Mouse (Mus musculus): ENCODE results near the gene Gm17079. TPM values are rescaled to one million over a fixed set of nuclear protein-coding genes. Genes with fewer than 3 reads are reported as not detected.
"Not testable (repeated sequence)": the region's sequence is repeated elsewhere in the genome, so short reads cannot be mapped to it uniquely, and the experiment has no call there.

Gm17079 gene
- total RNA-seq (2021): not detected
- long read RNA-seq, experiment 1: 0 reads
- long read RNA-seq, experiment 2: 0 reads

DNA sequence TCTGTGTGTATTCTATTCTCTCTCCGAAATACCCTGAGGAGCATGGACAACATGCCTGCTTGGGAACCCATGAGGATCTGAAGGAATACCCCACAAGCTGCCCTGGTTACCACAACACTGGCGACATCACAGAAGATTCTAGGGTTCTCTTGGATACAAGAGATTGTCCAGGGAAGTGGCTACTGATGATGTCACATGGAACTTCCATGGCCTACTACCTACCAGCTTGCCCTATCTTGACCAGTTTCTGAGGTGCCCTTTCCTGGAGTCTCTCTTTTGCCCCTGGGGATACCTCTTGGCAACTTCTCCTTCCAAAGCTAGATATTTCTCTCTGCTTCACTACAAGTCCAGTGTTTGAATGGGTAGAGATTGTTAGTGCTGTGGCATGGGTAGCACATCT, at the start of gene Gm17079:
Gm17079 (minus strand) TSS at position 101 of the 400 bp plus-strand sequence.
- not testable (repeated sequence) for DNase-seq

DNA sequence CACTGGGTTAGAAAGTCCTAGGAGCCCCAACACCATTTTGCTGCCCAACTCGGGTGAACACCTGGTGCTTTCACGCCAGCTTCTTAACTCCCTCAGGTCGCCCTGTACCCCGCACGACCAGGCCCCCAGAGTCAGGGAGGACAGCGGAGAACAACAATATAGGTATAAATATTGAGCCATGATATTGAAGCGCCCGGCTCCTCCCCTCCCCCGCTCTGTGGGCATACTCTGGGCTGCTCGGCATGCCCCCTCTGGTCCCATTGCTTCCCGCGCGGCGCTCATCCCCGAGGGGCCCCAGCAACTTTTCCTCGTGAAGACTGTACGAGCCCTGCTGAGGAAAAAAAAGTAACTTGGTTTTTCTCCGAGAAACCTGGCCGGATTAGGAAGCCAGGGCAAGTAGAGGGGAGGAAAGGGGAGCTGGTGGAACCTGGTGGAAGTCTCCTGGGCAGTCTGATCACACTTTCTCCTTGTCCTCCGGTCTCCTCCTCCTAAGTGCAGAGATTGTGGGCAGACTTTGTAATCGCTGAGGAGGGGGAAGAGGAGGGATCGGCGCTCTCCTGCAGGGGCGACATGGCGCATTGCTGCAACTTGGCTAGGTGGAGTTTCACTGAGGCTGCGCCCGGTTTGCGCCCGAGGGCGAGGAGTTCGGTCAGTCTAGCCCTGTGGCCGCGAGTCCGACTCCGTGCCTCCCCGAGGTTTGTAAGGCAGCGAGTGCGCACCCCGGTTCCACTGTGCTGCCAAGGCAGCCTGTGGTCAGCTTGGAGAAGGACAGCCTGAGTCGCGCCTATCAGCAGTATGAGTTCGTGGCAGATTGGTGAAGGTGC, 45.3 kb upstream of the Gm17079 start:
- no peak for DNase-seq

DNA sequence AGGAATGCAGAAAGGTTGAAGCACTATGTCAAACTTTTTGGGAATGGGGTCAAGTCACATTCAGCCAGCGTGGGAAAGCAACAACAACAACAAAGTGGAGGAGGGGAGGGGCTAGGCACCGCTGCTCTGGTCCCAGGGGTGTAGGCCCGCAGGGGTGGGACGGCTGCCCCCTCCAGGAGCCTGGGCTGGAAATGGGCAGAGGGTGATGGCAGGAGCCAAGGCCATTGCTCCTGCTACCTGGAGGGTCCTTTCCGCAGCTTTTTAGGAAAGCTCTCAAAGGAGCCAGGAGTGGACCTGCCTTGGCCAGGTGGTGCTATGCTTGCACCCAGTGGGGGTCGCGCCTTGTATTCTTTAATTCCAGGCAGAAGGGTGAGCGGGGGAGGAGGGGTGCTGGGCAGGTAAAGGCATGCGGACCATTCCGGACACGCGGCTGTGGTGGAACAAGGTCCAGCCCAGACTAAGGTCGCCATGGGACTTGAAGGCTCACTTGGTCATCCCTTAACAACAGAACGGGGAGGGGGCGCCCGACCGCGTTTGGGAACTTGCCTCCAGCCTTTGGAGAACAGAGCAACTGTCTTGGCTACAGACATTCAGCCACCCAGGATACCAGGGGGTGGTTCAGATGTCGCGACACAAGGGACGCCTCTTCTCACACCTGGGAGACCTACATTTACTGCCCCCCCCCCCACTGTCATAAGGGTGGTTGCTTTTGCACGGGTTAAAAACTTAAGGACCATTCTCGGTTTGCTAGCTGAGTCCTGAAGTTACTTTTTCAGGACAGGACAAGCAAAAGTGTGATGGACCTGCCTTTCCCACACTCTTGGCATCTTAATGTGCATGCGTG, 44.1 kb upstream of the Gm17079 start:
- no peak for DNase-seq

DNA sequence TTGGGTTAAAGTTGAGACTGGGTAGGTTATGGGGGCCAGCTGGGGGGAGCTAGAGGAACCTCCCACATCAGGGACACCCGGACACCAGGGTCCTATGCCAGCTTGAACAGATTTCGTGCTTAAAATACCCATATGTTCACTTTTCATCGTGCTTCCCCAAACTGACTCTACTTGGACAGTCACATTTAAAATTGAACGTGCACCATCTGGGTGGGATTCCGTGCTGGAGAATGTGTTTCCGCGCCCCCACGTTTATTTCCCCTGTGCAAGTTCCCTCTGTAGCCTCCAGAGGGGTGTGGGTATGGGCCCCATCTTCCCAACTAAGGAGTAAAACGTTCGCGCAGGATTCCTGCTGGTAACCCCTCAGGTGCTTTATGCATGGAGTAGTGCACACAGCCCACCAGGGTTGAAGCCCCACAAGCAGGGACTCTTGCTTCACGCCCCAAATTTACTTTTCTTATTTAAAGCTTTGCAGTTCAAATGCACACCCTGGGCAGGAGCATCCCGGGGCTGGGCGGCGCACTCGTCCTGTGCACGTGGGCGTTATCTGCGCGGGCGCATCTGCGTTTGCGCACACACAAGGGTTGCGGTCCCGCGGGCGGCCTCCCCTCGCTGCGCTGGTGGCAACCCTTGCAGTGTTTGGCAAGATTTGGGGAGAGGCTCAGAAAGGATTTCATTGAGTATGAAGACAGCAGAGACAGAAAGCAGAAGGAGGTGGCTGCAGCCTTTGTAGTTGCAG, 43.3 kb upstream of the Gm17079 start:
- no peak for DNase-seq

DNA sequence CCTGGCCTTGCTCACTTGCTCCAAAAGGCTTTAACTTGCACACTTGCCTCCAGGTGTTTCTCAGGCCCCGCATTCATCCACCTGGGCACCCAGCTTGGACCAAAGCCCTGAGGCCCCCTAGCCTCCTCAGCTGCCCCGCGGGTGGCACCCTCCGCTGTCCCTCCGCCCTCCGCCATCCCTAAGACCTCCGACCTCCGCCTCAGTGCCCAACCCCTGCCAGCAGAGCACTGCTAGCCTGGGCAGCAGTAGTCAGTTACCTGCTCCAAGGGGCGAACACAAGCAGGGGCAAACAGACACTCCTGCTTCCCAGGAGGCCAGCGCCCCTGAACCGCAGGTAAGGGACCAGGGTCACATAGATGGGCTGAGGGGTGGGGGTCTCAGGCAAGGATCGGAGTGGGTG, 42.7 kb upstream of the Gm17079 start:
- no peak for DNase-seq

DNA sequence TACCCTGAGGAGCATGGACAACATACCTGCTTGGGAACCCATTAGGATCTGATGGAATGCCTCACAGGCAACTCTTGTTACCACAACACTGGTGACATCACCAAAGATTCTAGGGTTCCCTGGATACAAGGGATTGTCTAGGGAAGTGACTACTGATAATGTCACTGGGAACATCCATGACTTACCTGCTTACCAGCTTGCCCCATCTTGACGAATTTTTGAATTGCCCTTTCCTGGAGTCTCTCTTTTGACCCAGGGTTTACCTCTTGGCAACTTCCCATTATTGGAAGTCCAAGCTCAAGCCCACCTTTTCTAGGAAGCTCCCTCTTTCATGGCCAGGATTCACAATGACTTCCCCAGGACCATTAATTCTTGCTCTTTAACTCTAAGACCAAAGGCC, 21.8 kb upstream of the Gm17079 start, which contains the start of gene Gm5800:
Gm5800 (minus strand) TSS at position 101 of the 400 bp plus-strand sequence.
- DNase-seq: no peak

DNA sequence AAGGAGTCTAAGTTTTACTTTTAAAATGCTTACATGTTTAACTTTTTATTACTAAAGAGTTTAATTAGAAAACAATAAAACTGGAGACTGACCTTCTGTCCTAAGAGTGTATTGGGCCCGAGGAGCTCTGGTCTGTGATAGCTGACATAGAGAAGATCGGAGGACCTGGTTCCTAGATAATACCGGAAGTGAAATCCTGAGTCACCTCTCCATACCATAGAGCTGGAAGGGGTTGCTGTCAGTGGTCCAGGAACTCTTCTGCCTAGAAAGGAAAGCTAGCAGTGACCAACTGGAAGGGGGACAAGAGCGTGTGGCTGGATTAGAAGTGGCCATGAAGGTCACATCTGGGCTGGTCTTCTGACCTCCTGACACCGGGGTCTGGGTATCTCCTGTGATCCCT, 18.0 kb downstream of the Gm17079 start:
- no peak for DNase-seq

Other genes with a start within 250 kb of the Gm17079 start
- gene Vmn2r89, start 243.6 kb downstream of the Gm17079 start, total RNA-seq (2021): not detected
- not detected for gene Gm5622, start 142.7 kb downstream of the Gm17079 start, total RNA-seq (2021)
- not detected for gene Gm17175, start 121.4 kb downstream of the Gm17079 start, total RNA-seq (2021)
- gene Gm17174, start 103.3 kb downstream of the Gm17079 start, total RNA-seq (2021): not detected
- not detected for gene Gm17078, start 84.2 kb downstream of the Gm17079 start, total RNA-seq (2021)
- gene Gm4181, start 59.8 kb downstream of the Gm17079 start, total RNA-seq (2021): not detected
- gene Gm5800, start 21.7 kb upstream of the Gm17079 start, total RNA-seq (2021): not detected
- not detected for gene Ang4, start 78.1 kb upstream of the Gm17079 start, total RNA-seq (2021)
- gene AY358078, start 104.6 kb upstream of the Gm17079 start, total RNA-seq (2021): not detected
- not detected for gene Ear6, start 158.2 kb upstream of the Gm17079 start, total RNA-seq (2021)
- 10 to 100 TPM in 1 of 2 experiments, 1 to 10 TPM in 1; 9.3 to 15.8 TPM for gene Mettl17, start 189.4 kb upstream of the Gm17079 start, total RNA-seq (2021)
- under 1 TPM; 0.46 to 0.54 TPM for gene Slc39a2, start 197.4 kb upstream of the Gm17079 start, total RNA-seq (2021)
- 1,000 to 10,000 TPM; 1,373 to 1,538 TPM for gene Ndrg2, start 218.7 kb upstream of the Gm17079 start, total RNA-seq (2021)
- gene Tppp2, start 223.0 kb upstream of the Gm17079 start, total RNA-seq (2021): 1 to 10 TPM in 1 of 2 experiments, under 1 TPM in 1; 0.62 to 1.1 TPM
- not detected for gene Rnase13, start 227.3 kb upstream of the Gm17079 start, total RNA-seq (2021)

All from gastrocnemius, postnatal 25 days (tissue).